Mouse (Mus musculus) midbrain, embryonic 13.5 days (tissue): ENCODE data around the gene Eif4a1. TPM values are rescaled to one million over a fixed set of nuclear protein-coding genes. Genes with fewer than 3 reads are reported as not detected.

Experiments
- ATAC-seq: fragments of 200-750 bp; cut with Nextera tagmentation; 2 replicates; pipeline ENCODE4 v1.8.0; 2017; ENCODE audit warnings: mild to moderate bottlenecking, moderate TSS enrichment, moderate library complexity
- H3K27ac ChIP-seq: fragments of 300-500 bp; sonication (generic); 2 replicates; pipeline ENCODE4 v1.5.1; 2015; ENCODE audit warnings: inconsistent platforms, mild to moderate bottlenecking, moderate library complexity
- H3K27me3 ChIP-seq: fragments of 300-500 bp; sonication (generic); 2 replicates; pipeline ENCODE4 v1.6.1; 2015; ENCODE audit warnings: mild to moderate bottlenecking, inconsistent platforms
- H3K36me3 ChIP-seq: fragments of 300-500 bp; sonication (generic); 2 replicates; pipeline ENCODE4 v1.6.1; 2015; ENCODE audit warnings: mild to moderate bottlenecking, inconsistent platforms
- H3K4me1 ChIP-seq: fragments of 300-500 bp; sonication (generic); replicated peaks from 2 replicates; pipeline ENCODE4 v1.6.1; 2015; ENCODE audit warnings: inconsistent platforms
- H3K4me2 ChIP-seq: fragments of 300-500 bp; sonication (generic); replicated peaks from 2 replicates; pipeline ENCODE4 v1.6.1; 2015; ENCODE audit warnings: moderate library complexity, mild to moderate bottlenecking, inconsistent platforms
- H3K4me3 ChIP-seq: fragments of 300-500 bp; sonication (generic); replicated peaks from 2 replicates; pipeline ENCODE4 v1.5.1; 2015; ENCODE audit warnings: mild to moderate bottlenecking, inconsistent platforms
- H3K9ac ChIP-seq: fragments of 300-500 bp; sonication (generic); replicated peaks from 2 replicates; pipeline ENCODE4 v1.6.1; 2015; ENCODE audit warnings: mild to moderate bottlenecking, inconsistent platforms
- H3K9me3 ChIP-seq: fragments of 300-500 bp; sonication (generic); 2 replicates; pipeline ENCODE4 v1.6.1; 2016; ENCODE audit warnings: mild to moderate bottlenecking, inconsistent platforms
- WGBS: fragments of 180-500 bp; shearing (Covaris S2); methylation state at CpG from one replicate; pipeline ENCODE4 v1.1.7; 2015; 5-methylcytosine and 5-hydroxymethylcytosine counted together
- polyA plus RNA-seq: library from polyadenylated mRNA; unstranded; fragments of >200 nt; fragmentation: Nextera tagmentation; extraction: Ambion mirVana; gene quantifications from 2 replicates; pipeline ENCODE4 v1.2.1, GENCODE M21; 2015

Gene Eif4a1
- polyA plus RNA-seq, 1 experiment from 2014 or later: 581 TPM

DNA sequence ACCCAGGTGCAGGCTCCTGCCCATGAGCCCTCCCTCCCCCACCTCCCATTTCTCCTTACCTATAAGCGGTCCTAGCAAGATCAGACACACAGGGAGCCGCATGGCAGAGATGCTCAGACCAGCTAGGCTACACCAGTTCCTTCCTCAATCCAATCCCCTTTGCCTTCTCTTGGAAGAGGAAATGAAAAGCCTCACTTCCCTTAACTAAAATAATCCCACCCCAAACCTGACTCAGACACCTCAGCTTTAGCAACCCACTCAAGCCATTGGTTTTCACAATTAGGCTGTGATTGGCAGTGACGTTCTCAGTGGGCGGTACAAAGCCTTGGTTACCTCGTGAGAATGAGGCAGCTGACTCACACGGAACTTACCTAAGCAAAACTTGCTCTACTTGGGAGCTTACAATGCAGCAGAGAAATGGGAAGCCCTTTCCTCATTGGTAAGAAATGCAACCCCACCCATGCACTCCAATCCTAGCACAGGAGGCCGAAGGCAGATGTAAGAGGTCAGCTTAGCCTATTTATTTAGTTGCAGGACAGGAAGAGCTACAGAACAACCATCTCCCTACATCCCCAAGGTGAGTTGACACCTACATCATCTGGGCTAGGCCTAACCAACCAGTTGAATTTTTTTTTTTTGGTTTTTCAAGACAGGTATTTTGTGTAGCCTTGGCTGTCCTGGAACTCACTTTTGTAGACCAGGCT, 6.1 kb downstream of the Eif4a1 start, which contains the start of gene Cd68:
Gene Cd68, minus strand, starts transcription at position 193 of the 704 bp plus-strand sequence.
- Histone ChIP-seq H3K36me3 (peaks cover 71% of the 10 kb centered on the region), H3K27me3 (no peaks in the 10 kb centered on the region), H3K9ac (no peak within 1 kb of the TSS; the same call in 1 of the 2 replicates), H3K4me2 (no peak within 1 kb of the TSS), H3K27ac (peak within 1 kb of the TSS; percentile 47), H3K4me3 (no peak within 1 kb of the TSS; the same call in 1 of the 2 replicates), H3K9me3 (no peaks in the 10 kb centered on the region), H3K4me1 (peaks cover 41% of the 10 kb centered on the region)
- 38% methylated on average over 7 of the region's 7 CpGs for WGBS
- ATAC-seq: no peak

DNA sequence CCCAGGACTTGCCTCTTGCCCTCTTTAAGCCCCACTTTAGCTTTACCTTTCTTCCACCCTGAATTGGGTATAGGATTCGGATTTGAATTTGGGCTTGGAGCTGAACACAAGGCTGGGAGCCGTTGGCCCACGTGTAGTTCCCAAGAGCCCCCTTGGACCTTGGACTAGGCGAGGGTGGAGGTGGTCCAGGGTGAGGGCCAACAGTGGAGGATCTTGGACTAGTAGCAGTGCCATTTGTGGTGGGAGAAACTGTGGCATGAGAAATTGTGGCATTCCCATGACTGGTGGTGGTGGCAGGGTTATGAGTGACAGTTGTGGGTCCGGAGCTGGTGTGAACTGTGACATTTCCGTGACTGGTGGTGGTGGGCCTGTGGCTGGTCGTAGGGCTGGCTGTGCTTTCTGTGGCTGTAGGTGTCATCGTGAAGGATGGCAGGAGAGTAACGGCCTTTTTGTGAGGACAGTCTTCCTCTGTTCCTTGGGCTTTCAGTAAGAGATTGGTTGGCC, 6.7 kb downstream of the Eif4a1 start:
- no peak overlapping the region for H3K4me3 ChIP-seq
- WGBS: 80% methylated on average over 9 of the region's 9 CpGs
- ATAC-seq: no peak
- no peak overlapping the region; the same call in 1 of the 2 replicates for H3K9ac ChIP-seq
- H3K4me2 ChIP-seq: no peak overlapping the region
- no peaks in the 10 kb centered on the region for H3K27me3 ChIP-seq
- H3K4me1 ChIP-seq: peaks cover 43% of the 10 kb centered on the region
- H3K27ac ChIP-seq: 0 out of 2 replicates have a peak overlapping the region, but pooled peaks have one; percentile 25
- peaks cover 67% of the 10 kb centered on the region for H3K36me3 ChIP-seq
- no peaks in the 10 kb centered on the region for H3K9me3 ChIP-seq

DNA sequence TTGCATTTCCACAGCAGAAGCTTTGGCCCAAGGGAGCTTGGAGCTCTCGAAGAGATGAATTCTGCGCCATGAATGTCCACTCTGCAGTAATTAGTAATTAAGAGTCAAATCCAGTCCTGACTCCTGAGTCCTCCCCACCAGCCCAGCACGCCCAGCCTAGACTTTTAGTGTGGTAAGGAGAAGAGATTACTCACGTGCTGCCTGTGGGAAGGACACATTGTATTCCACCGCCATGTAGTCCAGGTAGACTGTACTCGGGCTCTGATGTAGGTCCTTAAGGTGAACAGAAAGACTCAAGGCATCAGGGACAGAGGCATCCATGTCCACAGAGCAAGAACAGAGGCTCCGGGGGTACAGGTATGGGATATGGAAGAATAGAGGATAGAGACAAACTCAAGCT, 7.4 kb downstream of the Eif4a1 start:
- H3K27ac ChIP-seq: peak overlapping the region; percentile 47
- H3K4me3 ChIP-seq: no peak overlapping the region
- H3K9ac ChIP-seq: no peak overlapping the region
- peaks cover 42% of the 10 kb centered on the region for H3K4me1 ChIP-seq
- no peak overlapping the region for H3K4me2 ChIP-seq
- peaks cover 65% of the 10 kb centered on the region for H3K36me3 ChIP-seq
- no peaks in the 10 kb centered on the region for H3K9me3 ChIP-seq
- H3K27me3 ChIP-seq: no peaks in the 10 kb centered on the region
- 92% methylated on average over 7 of the region's 7 CpGs for WGBS
- no peak for ATAC-seq

DNA sequence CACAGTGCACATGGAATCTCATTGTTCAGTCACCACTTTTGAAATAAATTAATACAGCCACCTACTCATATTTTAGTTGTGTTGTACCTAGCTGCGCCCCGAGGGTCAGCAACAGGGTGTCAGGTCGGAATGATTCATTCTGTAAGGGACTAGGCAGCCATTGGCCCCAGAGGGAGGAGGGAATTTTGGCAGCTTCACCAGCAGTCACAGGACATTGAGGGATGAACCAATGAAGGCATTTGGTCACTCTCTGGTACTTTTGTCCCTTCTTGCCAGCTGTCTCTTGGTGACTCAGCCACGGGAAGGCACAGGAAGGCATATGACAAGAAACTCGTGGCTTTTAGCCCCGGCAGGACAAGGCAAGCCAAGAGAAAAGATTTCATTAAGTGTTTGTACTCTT, 8.4 kb downstream of the Eif4a1 start:
- no peak overlapping the region for H3K9ac ChIP-seq
- H3K4me1 ChIP-seq: peaks cover 32% of the 10 kb centered on the region
- WGBS: 91% methylated on average over 6 of the region's 6 CpGs
- peak overlapping the region; percentile 95 for H3K27ac ChIP-seq
- no peak overlapping the region for H3K4me2 ChIP-seq
- H3K4me3 ChIP-seq: no peak overlapping the region; the same call in 1 of the 2 replicates
- no peak for ATAC-seq
- no peaks in the 10 kb centered on the region for H3K9me3 ChIP-seq
- no peaks in the 10 kb centered on the region for H3K27me3 ChIP-seq
- peaks cover 60% of the 10 kb centered on the region for H3K36me3 ChIP-seq

DNA sequence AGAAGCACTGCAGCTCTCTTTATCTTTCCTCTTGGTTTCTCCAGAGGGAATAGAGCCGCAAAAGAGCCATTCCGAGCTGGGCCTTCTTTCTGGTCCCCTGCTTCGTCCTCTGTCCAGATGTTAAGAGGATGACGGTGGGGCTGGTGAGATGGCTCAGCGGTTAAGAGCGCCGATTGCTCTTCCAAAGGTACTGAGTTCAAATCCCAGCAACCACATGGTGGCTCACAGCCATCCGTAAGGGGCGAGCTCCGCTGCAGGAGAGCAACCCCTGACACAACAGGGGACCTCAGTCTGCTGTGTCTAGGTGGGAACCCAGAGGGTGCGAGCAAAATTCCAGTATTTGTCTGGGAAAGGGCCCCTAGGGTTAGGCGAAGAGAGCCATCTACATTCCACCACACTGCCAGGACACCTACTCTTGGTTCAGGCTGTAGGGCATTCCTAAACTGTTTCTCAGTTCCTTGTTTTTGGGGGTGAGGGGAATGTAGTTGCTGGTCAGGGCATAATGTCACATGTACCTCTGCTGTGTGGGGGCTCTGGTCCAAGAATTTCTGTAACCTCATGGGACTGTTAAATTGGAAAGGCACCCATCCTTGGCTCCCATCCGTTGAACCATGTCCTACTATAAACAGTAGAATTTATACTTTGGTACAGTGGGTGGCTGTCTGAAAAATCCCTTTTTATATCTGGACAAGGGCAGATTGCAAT, 9.1 kb downstream of the Eif4a1 start:
- H3K36me3 ChIP-seq: peaks cover 60% of the 10 kb centered on the region
- H3K4me3 ChIP-seq: peak overlapping the region; percentile 56
- WGBS: 71% methylated on average over 13 of the region's 13 CpGs
- peak overlapping the region; percentile 61 for H3K4me2 ChIP-seq
- H3K9me3 ChIP-seq: no peaks in the 10 kb centered on the region
- peak; percentile 60 for ATAC-seq
- H3K9ac ChIP-seq: peak overlapping the region; percentile 48
- H3K27ac ChIP-seq: peak overlapping the region; percentile 95
- peaks cover 28% of the 10 kb centered on the region for H3K4me1 ChIP-seq
- H3K27me3 ChIP-seq: no peaks in the 10 kb centered on the region

DNA sequence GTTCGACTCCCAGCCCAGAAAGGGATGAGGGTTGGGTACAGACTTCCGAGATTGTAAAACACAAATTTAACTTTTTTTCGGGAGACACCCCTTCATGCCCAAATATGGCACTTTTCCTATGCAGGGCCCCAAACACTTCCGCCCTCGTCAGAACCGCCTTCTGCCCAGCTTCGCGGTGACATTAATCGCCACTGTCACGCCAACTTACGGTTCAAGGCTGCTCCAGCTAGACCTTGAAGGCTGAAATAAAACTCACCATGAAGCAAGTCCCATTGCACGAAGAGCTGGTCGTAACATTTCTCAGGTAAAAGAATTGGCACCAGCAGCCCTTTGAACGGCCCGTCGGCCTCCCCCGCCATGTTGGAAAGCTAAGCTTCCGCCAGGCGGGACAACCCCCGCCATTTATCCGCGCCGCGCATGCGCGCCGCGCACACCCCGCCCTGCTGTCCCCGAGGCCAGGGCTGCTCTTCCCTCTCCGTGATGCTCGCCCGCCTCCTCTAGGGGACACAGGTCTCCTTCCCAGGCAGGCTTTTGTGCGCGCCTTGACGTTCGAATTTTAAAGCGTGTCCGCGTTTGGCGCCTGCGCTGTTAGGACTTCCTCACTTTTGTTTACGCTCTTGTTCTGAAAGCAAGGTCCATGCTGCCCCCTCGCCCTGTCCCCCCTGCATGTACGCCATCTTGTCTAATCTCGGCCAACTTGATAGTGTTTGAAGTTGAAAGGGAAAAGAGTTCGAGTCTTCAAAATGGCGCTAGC, 9.8 kb downstream of the Eif4a1 start, which contains the start of gene Mpdu1:
Gene Mpdu1, minus strand, starts transcription at position 430 of the 754 bp plus-strand sequence.
- under 1% methylated on average over 48 of the region's 48 CpGs for WGBS
- peaks cover 60% of the 10 kb centered on the region for H3K36me3 ChIP-seq

DNA sequence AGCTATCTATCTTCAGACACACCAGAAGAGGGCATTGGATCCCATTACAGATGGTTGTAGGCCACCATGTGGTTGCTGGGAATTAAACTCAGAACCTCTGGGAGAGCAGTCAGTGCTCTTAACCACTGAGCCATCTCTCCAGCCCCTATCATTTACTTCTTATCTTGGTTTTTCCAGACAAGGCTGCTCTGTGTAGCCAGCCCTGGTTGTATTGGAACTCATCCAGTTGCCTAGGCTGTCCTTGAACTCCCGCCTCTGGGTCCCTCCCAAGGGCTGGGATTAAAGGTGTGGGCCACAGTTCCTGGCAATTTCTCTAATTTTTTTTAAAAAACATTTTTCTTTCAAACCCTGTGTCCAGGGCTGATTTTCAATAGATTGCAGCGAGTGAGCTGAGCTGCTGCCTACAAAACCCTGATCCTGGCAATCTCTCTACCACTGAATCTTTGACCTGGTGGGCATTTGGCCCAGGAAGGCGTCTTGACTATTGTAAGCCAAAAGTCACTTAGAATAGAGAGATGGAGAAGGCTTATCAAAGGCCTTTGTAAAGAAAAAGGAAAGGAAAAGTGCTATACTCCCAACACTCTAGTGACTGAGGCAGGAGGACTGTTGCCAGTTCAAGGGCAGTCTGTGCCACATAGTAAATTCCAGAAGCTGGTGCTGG, 10.9 kb downstream of the Eif4a1 start:
- Histone ChIP-seq H3K4me2 (peak overlapping the region; percentile 61), H3K27me3 (no peaks in the 10 kb centered on the region), H3K36me3 (peaks cover 63% of the 10 kb centered on the region), H3K27ac (peak overlapping the region; percentile 95), H3K9ac (peak overlapping the region; percentile 73), H3K4me1 (peaks cover 28% of the 10 kb centered on the region), H3K4me3 (peak overlapping the region; percentile 56), H3K9me3 (no peaks in the 10 kb centered on the region)
- WGBS: 82% methylated on average over 3 of the region's 3 CpGs
- ATAC-seq: no peak

More for the DNA sequence above, 9.8 kb downstream of the Eif4a1 start, which contains the start of gene Mpdu1:
- Histone ChIP-seq H3K27ac (peak within 1 kb of the TSS; percentile 95), H3K9me3 (no peaks in the 10 kb centered on the region), H3K27me3 (no peaks in the 10 kb centered on the region), H3K9ac (peak within 1 kb of the TSS; percentile 73), H3K4me2 (peak within 1 kb of the TSS; percentile 61), H3K4me1 (peaks cover 28% of the 10 kb centered on the region), H3K4me3 (peak within 1 kb of the TSS; percentile 56)
- peak; percentile 97 for ATAC-seq

DNA sequence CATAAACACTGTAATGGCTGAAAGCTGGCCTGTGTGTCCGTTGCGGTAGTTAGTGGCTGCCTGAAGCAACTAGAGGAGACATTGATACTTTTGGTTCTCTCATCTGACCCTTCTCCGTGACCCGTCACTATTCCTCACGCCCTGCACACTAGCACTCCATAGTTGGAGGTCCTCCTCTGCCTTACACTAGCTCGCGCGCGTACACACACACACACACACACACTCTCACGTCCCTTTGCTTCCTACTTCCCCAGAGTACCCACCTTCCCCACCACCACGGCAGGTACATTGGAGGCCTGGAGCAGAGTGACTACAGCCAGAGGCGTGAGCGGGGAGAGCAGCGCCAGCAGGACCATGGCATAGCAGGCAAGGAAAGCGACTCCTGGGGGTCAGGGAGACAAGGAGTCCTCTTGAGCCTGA, 14.8 kb downstream of the Eif4a1 start:
- no peaks in the 10 kb centered on the region for H3K27me3 ChIP-seq
- no peak overlapping the region for H3K4me2 ChIP-seq
- WGBS: 86% methylated on average over 15 of the region's 15 CpGs
- no peak overlapping the region for H3K9ac ChIP-seq
- H3K36me3 ChIP-seq: peaks cover 58% of the 10 kb centered on the region
- H3K27ac ChIP-seq: no peak overlapping the region
- no peak for ATAC-seq
- H3K4me3 ChIP-seq: no peak overlapping the region
- H3K4me1 ChIP-seq: peaks cover 39% of the 10 kb centered on the region
- no peaks in the 10 kb centered on the region for H3K9me3 ChIP-seq

DNA sequence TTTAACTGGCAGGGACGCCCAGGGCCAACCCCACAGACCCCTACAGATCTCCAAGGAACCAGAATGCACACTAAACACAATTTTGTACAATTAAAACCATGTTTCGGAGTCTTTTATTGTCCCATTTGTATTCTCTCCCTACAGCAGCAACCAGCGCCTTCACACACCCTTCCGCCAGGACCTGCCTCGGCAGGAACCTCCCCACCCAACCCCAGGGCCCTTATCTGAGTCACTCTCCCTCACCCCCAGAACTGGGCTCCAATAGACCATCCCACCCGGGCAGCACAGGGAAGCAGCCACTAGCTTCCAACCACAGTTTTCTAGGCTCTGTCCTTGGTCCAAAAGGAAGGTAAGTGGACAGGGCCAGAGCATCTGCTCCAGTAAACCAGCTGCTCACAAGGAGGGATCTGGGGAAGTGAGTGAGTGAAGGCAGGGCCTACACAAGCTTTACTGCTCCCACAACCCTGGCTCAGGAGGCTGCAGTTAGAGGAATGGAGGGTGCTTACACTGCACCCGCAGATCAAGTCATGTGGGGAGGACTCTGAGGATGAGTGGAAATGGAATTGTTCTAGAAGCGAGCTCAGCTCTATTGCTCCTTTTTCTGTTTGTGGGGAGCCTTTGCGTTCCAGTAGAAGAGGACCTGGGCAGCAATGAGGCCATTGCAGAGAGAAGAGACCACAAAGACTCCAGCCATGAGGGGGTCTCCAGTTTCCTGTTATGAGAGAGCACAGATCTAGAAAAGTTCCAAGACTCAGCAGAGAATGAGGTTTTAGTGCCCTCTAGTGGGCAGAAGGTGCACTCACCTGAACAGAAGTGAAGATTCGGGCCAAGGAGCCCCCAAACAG, 15.4 kb downstream of the Eif4a1 start:
- H3K9ac ChIP-seq: 0 out of 2 replicates have a peak overlapping the region, but pooled peaks have one; percentile 25
- no peaks in the 10 kb centered on the region for H3K9me3 ChIP-seq
- H3K4me3 ChIP-seq: no peak overlapping the region
- no peak overlapping the region for H3K4me2 ChIP-seq
- WGBS: 82% methylated on average over 10 of the region's 10 CpGs
- H3K27ac ChIP-seq: no peak overlapping the region
- peaks cover 64% of the 10 kb centered on the region for H3K36me3 ChIP-seq
- H3K27me3 ChIP-seq: no peaks in the 10 kb centered on the region
- no peak for ATAC-seq
- peaks cover 38% of the 10 kb centered on the region for H3K4me1 ChIP-seq

DNA sequence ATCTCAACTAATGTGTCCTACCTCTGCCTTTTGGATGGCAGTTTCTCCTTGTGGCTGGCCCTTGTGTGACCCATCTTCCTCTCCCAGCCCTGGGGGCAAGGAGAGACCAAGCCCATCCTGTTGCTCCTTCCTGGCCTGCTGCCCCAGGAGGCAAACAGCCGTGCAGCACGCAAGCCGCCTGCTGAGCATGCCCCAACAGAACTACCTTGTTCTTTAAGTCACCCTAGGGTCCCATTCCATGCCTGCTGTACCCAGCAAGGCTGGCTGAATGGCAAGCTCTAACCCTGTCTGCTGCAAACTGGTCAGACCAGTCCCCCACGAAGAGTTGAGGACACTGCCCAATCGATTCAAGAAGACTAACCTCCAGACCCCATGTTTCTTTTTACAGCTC, 16.2 kb downstream of the Eif4a1 start:
- no peak overlapping the region for H3K4me3 ChIP-seq
- H3K27me3 ChIP-seq: no peaks in the 10 kb centered on the region
- WGBS: 87% methylated on average over 5 of the region's 5 CpGs
- no peak for ATAC-seq
- peaks cover 30% of the 10 kb centered on the region for H3K4me1 ChIP-seq
- no peak overlapping the region for H3K27ac ChIP-seq
- H3K4me2 ChIP-seq: no peak overlapping the region
- H3K36me3 ChIP-seq: peaks cover 72% of the 10 kb centered on the region
- no peaks in the 10 kb centered on the region for H3K9me3 ChIP-seq
- 0 out of 2 replicates have a peak overlapping the region, but pooled peaks have one; percentile 36 for H3K9ac ChIP-seq
